Mouse (Mus musculus): ENCODE measurements around the gene Ctnna3.
"Not testable (repeated sequence)": the region's sequence is repeated elsewhere in the genome, so short reads cannot be mapped to it uniquely, and the experiment has no call there.

The Ctnna3 gene

DNA sequence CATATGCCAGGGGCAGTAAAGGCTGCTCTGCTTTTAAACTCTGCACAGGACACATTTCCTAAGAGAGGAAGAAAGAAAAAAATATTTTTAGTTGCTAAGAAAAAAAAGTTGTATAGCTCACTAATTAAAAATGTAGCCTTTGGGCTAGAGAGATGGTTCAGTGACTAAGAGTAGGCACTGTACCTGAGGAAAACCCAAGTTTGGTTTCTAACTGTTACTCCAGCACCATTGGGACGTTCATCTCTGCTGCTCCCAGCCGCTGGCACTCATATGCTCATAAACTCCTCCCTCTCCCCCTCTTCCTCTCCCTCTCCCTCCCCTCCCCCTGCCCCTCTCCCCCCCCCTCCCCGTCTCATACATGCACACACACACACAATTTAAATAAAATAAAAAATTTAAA is 1441.0 kb downstream of the Ctnna3 start:
- no peak for DNase-seq (ENCODE audit: low spot score in 2 of 2)

DNA sequence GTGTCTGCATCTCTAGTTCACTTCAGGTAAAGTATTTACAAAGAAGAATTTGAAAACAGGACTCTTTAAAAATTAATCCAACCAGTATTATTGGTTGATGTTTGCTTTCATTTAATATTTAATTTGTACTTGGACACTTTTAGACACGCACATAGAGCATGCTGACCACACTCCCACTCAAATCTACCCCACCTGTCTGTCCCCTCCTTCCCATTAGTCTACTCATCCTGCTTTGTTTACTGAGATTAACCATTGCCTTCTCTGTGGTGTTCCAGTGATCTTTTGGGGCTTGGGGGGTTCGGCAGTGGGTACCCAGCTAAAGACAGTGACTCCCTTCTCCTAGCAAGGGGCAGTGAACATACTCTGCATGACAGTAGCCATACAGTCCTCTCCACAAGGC is 1446.6 kb downstream of the Ctnna3 start:
- DNase-seq (ENCODE audit: low spot score in 2 of 2) = no peak

DNA sequence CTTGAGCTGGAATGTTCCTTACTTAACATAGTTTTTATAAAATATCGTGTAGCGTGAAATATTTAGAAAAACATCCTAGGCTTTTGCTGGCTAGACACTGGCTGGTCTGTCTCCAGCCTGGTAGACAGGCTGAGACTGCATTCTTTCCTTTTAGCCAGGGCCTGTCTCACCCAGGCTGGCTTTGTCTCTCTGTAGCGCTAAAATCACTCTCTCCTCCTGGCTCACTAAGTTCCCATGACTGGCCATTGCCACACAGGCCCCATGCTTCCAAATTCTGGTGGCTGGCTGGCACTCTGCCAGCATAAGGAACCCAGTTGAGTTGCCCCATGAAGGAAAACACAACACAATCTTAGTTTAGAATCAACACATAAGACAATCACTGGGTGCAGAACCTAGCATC is 1450.0 kb downstream of the Ctnna3 start:
- no peak for DNase-seq (ENCODE audit: low spot score in 2 of 2)

DNA sequence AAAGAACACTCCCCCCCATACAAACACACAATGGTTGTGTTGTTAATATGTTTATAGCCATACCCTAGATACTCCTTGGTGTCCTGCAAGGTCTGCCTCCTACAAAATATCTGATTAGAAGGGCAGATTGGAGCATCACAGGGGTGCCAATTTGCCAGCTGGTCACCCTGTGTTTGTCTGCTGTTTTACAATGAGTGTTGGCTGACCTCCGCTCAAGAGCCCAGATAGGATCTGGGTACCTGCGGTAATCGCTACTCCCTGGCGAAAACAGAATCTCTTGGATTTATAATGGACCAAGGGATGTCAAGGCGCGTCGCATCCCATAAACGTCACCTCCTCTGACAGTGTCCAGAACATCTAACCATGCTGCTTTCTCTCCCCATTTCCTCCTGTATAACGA is 1457.0 kb downstream of the Ctnna3 start:
- DNase-seq (ENCODE audit: low spot score in 2 of 2) = no peak

DNA sequence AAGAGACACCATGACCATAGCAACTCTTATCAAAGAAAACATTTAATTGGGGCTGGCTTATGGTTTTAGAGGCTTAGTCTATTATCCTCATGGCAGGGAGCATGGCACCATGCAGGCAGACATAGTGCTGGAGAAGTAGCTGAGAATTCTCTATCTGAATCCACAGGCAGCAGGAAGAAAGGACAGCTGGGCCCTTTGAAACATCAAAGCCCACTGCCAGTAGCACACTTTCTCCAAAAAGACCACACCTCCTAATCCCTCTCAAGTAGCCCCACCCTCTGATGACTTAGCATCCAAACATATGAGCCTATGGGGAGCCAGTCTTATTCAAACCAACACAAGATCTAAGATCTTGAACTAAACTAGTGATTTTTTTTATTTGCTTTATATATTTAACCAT is 1462.6 kb downstream of the Ctnna3 start:
- no peak for DNase-seq (ENCODE audit: low spot score in 2 of 2)

DNA sequence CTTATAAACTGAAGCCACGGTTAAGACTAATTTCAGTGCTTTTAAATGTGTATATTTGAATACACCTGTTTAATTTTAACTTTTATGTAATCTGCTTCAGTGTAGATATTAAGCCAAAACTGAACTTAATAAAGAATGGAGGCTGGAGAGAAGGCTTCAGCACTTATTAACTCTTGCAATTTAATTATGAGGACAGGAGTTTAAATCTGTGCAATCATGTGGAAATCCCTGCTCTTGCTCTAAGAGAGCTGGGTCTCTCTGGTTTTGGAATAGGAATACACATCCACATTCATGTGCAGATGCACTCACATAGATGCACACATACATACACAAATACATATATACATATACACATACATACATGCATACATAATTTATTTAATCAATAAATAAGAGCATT is 1468.8 kb downstream of the Ctnna3 start:
- no peak for DNase-seq (ENCODE audit: low spot score in 2 of 2)

DNA sequence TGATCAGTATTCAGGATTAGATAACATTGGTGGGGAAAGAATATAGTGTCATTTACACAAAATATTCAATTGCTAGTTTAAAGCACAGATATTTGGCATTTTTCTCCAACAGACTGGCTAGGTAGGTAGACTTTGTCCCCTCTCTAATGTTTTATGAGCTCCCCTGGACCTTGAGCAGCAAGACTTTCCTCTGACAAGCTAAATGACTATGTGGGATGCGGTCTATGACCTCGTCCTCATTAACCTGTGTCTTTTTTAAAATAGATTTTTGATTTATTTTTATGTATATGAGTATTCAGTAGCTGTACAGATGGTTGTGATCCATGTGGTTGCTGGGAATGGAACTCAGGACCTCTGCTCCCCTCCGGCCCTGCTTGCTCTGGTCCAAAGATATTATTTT is 1471.8 kb downstream of the Ctnna3 start:
- DNase-seq (ENCODE audit: low spot score in 2 of 2) = no peak

DNA sequence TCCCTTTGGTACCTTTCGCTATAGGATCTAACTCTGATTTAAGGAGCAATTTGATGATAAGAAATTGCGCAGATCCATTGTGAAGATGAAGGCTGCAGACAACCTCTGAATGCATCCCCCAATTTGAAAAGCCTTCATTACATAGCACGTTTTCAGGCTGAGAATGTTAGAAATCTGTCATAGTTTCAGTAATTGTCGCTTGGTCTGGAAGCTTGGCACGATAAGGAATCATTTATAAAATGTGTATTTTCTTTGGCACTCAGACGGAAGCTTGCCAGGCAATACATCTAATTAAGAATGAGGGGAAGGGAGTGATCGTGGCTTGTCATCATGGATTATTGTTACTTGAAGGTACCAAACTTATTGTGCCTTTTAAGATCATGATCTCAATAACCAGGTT is 1511.1 kb downstream of the Ctnna3 start:
- no peak for DNase-seq (ENCODE audit: low spot score in 2 of 2)

DNA sequence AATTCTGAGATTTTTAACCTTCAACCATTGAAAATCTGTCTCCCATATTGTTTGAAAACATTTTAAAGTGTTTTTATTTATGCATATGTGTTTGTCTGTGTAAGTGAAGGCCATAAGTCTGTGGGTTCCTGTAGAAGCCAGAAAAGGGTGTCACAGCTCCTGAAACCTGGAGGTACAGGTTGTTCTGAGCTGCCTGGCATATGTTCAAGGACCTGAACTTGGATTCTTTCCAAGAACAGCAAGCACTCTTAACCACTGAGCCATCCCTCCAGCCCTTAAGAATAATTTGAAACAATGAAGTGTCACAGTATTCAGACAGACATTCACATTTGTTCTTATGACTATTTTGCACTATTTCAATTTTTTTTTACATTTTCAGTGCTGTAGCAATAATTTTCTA is 1528.5 kb downstream of the Ctnna3 start:
- DNase-seq (ENCODE audit: low spot score in 2 of 2) = no peak

DNA sequence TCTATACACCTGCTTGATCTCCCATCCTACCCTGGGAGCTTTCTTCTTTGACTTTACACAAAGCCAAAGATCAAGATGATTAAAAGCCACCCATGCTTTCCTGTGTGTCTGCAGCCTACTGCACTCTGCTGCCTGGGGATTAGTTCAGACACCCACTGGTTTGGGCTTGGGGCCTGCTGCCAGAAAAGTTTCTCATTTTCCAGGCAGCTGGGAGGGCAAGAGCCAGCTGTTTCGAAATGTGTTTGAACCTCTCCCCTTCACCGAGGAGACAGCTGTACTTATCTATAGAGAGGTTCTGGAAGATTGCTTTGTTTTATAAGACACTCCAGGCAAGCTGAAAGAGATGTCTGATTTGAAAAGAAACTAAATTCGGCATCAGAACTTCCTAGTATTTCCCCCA is 1563.0 kb downstream of the Ctnna3 start:
- DNase-seq (ENCODE audit: low spot score in 2 of 2) = peak in 1 of 2 experiments; percentile 2

DNA sequence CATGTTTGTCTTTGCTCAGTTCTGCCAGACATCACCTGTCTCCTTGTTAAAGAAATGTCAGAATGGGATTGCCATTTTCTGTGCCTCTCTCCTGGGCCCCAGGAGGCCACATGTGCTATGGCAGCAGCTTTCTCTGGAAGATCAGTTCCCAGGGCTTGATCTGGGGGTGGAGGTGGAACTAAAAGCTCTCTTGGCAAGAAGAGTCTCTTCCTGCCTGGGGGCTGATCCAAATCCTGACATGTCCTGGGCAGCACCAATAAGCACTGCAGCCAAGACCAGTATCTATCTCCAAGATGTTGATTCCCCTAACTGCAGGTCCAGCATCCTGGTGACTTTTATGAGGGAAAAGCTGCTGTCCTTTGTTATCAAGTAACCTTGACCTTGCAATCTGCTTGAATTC is 1583.6 kb downstream of the Ctnna3 start:
- no peak for DNase-seq (ENCODE audit: low spot score in 2 of 2)

DNA sequence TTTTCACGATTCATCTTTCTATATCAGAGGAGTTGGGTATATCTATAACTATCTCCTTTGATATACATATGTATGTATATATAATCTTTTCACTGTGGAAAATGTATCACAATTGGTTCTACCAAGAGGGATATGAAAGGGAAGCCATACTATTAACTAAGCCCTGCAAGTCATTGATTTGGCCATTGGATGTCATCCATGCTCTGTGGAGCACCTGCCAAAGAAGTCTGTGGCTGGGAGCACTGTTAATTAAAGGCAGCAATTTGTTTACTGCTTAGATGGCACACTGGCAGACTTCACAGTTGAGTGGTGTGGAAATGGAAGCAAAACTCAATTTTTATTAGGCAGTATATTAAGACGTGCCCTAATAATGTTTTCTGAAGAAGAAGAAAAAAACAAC is 1592.8 kb downstream of the Ctnna3 start:
- DNase-seq (ENCODE audit: low spot score in 2 of 2) = no peak

DNA sequence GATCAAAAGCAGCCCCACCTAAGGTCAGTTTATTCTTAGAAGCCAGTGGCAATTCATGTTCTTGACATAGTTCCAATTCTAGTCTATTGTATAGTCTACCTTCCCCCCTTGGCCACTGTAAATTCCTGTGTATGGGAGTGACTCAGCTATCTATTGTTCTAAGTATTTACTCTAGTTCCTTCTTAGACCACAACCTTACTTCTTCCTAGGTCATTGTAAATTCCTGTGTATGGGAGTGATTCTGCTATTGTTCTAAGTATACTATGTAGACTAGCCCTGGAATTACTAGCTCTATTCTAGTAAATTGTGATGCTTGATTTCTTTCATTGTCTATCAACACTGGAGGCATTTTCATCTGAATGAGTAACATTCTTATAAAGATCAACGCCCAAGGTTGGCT is 1603.6 kb downstream of the Ctnna3 start:
- DNase-seq (ENCODE audit: low spot score in 2 of 2) = not testable (repeated sequence)

Measured in frontal cortex, postnatal 36 days (tissue).